Mouse (Mus musculus) ovary, adult 18-20 months (tissue): ENCODE data around the gene Wfdc18.

Source experiments
- DNase-seq: peaks from one replicate; pipeline ENCODE4 v3.0.0; 2022; ENCODE audit warnings: low spot score, mixed read lengths

Wfdc18 gene

GRCm38 (mm10) chr11:83708715-83709114, at the start of gene Wfdc18:
Gene Wfdc18 (plus strand): TSS chr11:83709015.
- DNase-seq, result no peak

DNA sequence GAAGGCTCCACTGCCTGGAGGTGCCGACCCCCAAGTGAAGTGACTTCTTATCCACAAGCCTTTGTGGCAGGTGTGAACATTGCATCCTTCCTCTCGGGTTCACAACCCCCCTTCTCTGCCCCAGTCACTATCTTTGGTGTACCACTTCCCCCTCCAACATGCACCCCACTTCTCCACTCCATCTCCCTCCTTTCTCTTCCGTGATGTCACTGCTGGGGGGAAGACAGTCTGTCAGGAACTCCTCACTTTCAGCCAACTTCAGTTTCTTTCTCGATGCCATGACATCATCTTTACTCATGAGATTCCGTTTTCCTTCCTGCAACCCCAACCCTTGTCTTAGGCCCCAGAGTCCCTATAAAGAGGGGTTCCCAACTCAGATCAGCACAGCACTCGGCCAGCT, 46.6 kb upstream of the Wfdc18 start, which contains the start of gene Ccl4:
Gene Ccl4, plus strand, starts transcription at position 381 of the 400 bp plus-strand sequence.
- no peak for DNase-seq

DNA sequence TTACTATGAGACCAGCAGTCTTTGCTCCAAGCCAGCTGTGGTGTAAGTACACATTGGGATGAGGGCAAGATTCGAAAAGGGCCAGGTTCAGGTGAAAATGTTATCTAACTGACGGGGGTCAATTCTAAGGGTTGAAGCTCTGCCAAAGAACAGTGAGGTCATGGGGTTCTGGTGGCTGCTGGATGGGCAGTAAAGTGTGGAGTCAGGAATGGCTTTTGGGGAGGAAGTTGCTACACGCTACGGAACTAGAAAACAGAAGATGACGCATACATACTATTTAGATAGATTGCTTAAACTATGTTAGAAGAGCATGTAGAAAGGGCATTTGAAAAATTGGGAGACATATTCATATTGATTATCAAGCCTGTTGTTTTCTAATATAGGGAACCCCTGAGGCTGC, 45.3 kb upstream of the Wfdc18 start:
- no peak for DNase-seq

- DNase-seq, result no peak
Measured at GRCm38 (mm10) chr11:83671743-83672142, 37.1 kb upstream of the Wfdc18 start.

GRCm38 (mm10) chr11:83675665-83676064, 33.1 kb upstream of the Wfdc18 start:
- no peak for DNase-seq

GRCm38 (mm10) chr11:83689918-83690317, 18.9 kb upstream of the Wfdc18 start:
- no peak for DNase-seq

DNA sequence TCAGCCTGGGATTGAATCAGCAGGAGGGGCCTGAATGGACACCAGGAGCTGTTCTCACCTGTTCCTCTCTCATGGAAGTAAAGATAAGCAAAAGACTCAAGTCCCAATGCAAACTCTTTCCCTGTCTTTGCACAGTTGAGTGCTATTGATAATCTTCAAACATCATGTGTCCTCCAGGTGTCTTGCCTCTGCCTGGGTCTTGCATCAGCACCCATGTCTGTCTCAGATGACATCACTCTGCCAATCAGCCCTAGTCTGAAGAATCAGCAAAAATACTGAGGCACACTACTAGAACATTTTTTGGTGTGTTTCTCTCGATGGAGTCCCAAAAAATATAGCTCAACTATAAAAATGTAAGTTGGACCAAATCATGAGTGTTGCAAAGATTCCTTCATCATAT, 16.8 kb upstream of the Wfdc18 start:
- no peak for DNase-seq

GRCm38 (mm10) chr11:83703705-83704104, 5.1 kb upstream of the Wfdc18 start, which contains the start of gene Wfdc17:
Gene Wfdc17 (plus strand): TSS chr11:83703991.
- no peak for DNase-seq

DNA sequence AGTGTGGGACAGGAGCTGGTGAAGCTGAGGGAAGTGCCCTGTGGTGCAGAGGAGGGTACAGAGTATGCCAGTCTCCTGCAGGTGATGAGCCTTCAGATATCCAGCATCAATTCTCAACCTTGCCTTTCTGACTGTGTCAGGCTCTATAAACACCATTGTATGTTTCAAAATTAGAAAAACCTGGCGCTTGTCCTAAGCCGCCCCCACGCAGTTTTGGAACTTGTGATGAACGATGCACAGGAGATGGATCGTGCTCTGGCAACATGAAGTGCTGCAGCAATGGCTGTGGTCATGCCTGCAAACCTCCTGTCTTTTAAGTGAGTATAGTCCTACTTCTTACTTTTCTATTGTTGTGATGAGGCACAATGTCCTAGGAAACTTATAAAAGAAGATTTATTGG, 868 bp downstream of the Wfdc18 start:
- no peak for DNase-seq

DNA sequence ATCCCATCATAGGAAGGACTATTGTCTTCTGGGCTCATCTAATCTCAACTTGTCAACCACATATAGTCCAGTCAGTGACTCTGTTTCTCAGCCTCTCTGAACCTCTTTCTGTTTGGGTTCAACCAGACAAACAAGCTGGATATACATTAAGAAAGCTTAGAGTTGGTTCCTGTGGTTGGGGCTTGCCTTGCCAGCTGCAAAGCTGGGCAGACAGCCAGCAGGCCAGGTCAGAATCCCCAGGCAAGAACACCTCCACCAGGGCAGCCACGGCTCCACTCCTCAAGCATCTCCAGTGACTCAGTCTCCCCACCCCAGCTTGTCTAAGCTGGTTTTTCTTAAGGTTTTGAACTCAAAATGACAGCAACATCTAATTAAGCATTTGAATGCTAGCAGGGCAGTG, 3.9 kb downstream of the Wfdc18 start:
- DNase-seq, result no peak

- no peak for DNase-seq
Measured at GRCm38 (mm10) chr11:83713925-83714324, 5.1 kb downstream of the Wfdc18 start.

- no peak for DNase-seq
Measured at GRCm38 (mm10) chr11:83717042-83717665, 8.3 kb downstream of the Wfdc18 start.

GRCm38 (mm10) chr11:83720766-83721165, 12.0 kb downstream of the Wfdc18 start:
- DNase-seq, result no peak

- no peak for DNase-seq
Measured at GRCm38 (mm10) chr11:83728757-83729432, 20.1 kb downstream of the Wfdc18 start.

DNA sequence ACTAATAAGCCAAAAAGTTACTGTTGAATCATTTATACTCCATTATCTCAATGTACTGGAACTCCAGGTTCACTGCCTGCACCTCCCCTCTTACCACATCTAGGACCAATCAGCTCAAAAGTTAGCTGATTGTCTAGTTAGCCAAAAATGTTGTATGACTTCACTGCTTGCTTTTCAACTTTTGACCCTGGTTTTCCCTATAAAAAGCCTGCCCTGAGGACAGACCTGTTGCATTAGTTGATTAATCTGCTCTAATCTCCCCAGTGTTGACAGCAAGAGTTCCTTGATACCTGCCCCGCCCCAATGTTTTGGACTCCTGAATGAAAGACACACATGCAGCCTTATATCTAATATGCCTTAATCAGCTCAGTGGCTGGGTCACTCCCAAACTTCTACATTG, 22.3 kb downstream of the Wfdc18 start:
- DNase-seq, result no peak

- DNase-seq, result no peak
Measured at GRCm38 (mm10) chr11:83733071-83733640, 24.3 kb downstream of the Wfdc18 start.

DNA sequence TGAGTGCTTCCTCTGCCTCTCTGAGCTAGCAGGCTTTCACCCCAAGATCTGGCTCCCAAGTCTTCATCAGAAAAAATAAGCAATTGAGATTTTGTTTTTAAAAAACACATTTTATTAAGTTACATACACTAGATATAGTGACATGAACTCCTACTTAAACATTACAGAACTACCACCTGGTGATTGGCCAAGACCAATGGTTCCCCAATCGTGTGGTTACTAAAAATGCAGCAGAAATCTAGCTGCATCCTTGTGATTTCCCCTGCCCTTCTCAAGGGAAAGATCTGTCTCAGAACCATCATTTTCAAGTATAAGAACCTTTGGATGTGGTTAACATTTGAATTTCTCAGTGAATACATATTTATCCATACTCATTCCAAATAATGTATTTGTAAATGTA, 25.4 kb downstream of the Wfdc18 start:
- DNase-seq, result no peak

GRCm38 (mm10) chr11:83735881-83736280, 27.1 kb downstream of the Wfdc18 start:
- no peak for DNase-seq

GRCm38 (mm10) chr11:83737109-83737558, 28.3 kb downstream of the Wfdc18 start:
- DNase-seq, result no peak

DNA sequence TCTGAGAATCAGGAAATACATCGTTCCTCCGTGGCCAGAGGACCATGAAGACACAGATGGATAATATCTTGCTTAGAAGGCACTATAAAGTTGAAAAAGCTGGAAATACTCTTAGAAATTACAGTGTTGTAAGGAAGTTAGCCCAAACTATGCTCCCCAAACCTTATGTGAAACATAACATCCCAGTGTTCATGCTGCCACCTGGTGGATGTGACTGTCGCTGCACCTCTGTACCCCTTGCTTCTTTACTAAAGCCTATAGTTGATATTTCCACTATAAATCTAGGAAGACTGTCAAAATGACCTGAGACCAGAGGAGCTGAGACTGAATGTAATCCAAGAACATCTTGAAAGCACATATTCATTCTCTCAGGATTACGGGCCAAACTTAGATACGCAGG, 30.4 kb downstream of the Wfdc18 start:
- DNase-seq, result no peak

DNA sequence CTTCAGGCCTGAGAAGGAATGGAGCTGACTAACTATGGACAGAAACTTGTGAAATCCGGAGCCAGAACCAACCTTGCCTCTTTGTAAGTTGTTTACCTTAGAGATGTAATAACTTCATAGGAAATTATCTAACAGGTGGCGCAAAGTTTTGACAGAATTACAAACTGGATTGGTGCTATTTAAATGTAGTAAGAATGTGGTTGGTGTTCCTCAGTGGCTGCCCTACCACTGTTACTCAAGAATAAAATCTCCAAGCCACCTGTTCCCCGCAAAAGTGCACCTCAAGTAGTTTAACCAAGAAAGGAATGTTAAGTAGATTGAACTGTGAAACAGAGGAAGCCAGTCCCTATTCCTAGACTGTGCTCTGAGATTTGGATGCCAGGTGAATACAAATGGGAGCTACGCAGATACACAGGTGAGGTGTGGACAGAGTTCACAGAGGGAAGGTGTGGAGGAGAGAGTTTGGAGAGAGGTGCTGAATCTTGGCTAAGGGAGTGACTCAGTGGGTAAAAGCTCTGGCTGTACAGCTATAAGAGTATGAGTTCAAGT, 31.7 kb downstream of the Wfdc18 start:
- DNase-seq, result no peak

- no peak for DNase-seq
Measured at GRCm38 (mm10) chr11:83741841-83742240, 33.0 kb downstream of the Wfdc18 start.

DNA sequence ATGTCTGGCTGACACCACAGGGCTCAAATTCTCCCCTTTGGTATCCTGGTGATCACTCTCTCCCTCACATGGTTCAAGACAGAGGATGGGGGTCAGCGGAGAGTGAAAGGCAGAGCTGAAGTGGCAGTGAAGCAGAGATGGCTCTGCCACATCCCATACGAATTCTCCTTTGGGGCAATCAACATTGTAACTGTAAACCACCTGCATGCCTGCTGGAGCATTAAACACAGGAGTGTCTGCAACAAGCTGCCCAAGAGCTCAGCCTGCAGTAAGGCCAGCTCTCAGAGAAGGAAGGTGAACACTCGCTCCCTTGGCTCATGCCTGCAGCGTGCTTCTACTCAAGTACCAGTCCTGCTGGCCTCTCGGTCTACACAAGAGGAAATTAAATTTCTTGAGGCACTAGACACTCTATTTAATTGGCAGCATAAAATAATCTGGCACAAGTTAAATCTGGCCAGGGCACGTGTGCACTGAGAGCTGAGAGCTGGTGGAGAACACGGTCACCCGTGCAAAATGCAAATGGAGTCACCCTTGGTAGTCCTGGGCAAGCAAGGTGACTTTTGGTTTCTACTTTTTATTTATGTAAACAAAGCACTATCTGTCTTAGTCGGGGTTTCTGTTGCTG, 34.0 kb downstream of the Wfdc18 start:
- DNase-seq, result no peak
